Mouse (Mus musculus) stomach, postnatal 0 days (tissue): ENCODE measurements around the gene Pcolce2. TPM values are rescaled to one million over a fixed set of nuclear protein-coding genes. Genes with fewer than 3 reads are reported as not detected.

Experiments used
- ATAC-seq: fragments of 200-750 bp; cut with Nextera tagmentation; 2 replicates; pipeline ENCODE4 v1.8.0; 2017; ENCODE audit not compliant: low FRiP score, low TSS enrichment
- DNase-seq: peaks from one replicate; pipeline ENCODE4 v3.0.0-alpha.2; 2016; ENCODE audit warnings: low spot score
- H3K27ac ChIP-seq: fragments of 300-500 bp; sonication (generic); replicated peaks from 2 replicates; pipeline ENCODE4 v1.5.1; 2014; ENCODE audit warnings: mild to moderate bottlenecking, control low read depth
- H3K27me3 ChIP-seq: fragments of 300-500 bp; sonication (generic); 2 replicates; pipeline ENCODE4 v1.6.1; 2014; ENCODE audit warnings: low read length; ENCODE audit not compliant: control insufficient read depth, insufficient read depth
- H3K36me3 ChIP-seq: fragments of 300-500 bp; sonication (generic); 2 replicates; pipeline ENCODE4 v1.6.1; 2014; ENCODE audit warnings: low read length, mixed read lengths; ENCODE audit not compliant: control insufficient read depth, insufficient read depth
- H3K4me1 ChIP-seq: fragments of 300-500 bp; sonication (generic); replicated peaks from 2 replicates; pipeline ENCODE4 v1.6.1; 2014; ENCODE audit warnings: antibody characterized with exemption; ENCODE audit not compliant: control insufficient read depth, insufficient read depth
- H3K4me2 ChIP-seq: fragments of 300-500 bp; sonication (generic); replicated peaks from 2 replicates; pipeline ENCODE4 v1.6.1; 2014; ENCODE audit warnings: low read depth, mild to moderate bottlenecking, control low read depth, moderate library complexity
- H3K4me3 ChIP-seq: fragments of 300-500 bp; sonication (generic); 2 replicates; pipeline ENCODE4 v1.5.1; 2014; ENCODE audit warnings: low read depth, low read length, control low read depth
- H3K9ac ChIP-seq: fragments of 300-500 bp; sonication (generic); 2 replicates; pipeline ENCODE4 v1.6.1; 2014; ENCODE audit warnings: mild to moderate bottlenecking, low read length, control low read depth, mixed read lengths
- H3K9me3 ChIP-seq: fragments of 300-500 bp; sonication (generic); 2 replicates; pipeline ENCODE4 v1.6.1; 2016; ENCODE audit warnings: low read length; ENCODE audit not compliant: control insufficient read depth
- CTCF ChIP-seq: IDR thresholded peaks from 2 replicates; pipeline ENCODE4 v1.5.1; 2016; ENCODE audit warnings: antibody characterized with exemption, low read depth, mild to moderate bottlenecking, moderate library complexity
- EP300 ChIP-seq: optimal IDR thresholded peaks from 2 replicates; pipeline ENCODE3; 2016; ENCODE audit warnings: antibody characterized with exemption
- WGBS: fragments of 180-500 bp; shearing (Covaris S2); extraction: QIAGEN DNeasy Blood & Tissue Kit; methylation state at CpG from one replicate; pipeline ENCODE4 v1.1.7; 2014; 5-methylcytosine and 5-hydroxymethylcytosine counted together
- polyA plus RNA-seq: library from polyadenylated mRNA; unstranded; fragments of >200 nt; fragmentation: Nextera tagmentation; extraction: Ambion mirVana; gene quantifications from 2 replicates; pipeline ENCODE4 v1.2.1, GENCODE M21; 2015

Pcolce2 gene
- polyA plus RNA-seq, 1 experiment from 2014 or later: 0.21 TPM

DNA sequence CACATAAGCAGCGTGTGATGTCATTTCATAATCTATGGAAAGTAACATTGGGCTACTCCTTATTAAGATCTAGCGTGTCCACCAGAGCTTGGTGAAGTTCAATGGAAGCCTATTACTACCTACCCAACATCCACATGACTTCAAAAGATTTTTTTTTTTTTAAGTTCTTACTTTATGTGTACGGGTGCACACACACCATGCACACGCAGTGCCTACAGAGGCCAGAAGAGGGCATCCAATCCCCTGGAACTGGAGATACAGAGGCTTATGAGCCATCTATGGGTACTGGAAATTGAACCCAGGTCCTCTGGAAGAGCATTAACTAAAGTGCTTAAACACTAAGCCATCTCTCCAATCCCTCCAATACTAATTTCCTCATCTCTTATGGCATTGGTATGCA is 38.0 kb upstream of the Pcolce2 start:
- 84% methylated on average over 4 of the region's 4 CpGs for WGBS
- TF ChIP-seq EP300 (no peak), CTCF (peak; percentile 45)
- ATAC-seq: no peak
- Histone ChIP-seq H3K36me3 (no peaks in the 10 kb centered on the region), H3K4me1 (no peaks in the 10 kb centered on the region), H3K9ac (no peak overlapping the region), H3K27me3 (0 out of 2 replicates have a peak, but pooled peaks cover 3% of the 10 kb centered on the region), H3K4me3 (no peak overlapping the region), H3K9me3 (no peaks in the 10 kb centered on the region), H3K27ac (no peak overlapping the region), H3K4me2 (no peak overlapping the region)
- DNase-seq: no peak

DNA sequence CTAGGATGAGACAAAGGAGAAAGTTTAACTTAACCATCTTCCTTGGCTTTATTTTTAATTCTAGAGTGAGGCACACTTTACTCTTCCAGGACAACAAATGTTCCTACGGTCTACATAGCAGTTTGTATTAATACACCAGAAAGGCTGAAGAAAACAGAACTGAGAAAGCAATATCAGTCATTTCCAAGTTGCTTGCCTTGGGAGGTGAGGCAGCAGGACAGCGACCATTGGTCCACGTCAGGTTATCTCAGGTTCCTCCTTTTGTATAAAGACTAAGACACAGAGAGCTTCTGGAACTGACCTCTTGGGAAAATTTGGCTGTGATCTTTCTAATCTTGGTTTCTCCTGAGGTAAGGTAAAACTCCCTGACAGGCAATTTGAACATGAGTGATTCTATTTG is 34.6 kb upstream of the Pcolce2 start:
- ATAC-seq (no peak), DNase-seq (no peak)
- H3K4me2 ChIP-seq: no peak overlapping the region
- no peaks in the 10 kb centered on the region for H3K36me3 ChIP-seq
- no peak overlapping the region for H3K9ac ChIP-seq
- no peaks in the 10 kb centered on the region for H3K4me1 ChIP-seq
- no peaks in the 10 kb centered on the region for H3K27me3 ChIP-seq
- no peak overlapping the region for H3K27ac ChIP-seq
- TF ChIP-seq CTCF (no peak), EP300 (no peak)
- no peak overlapping the region for H3K4me3 ChIP-seq
- H3K9me3 ChIP-seq: no peaks in the 10 kb centered on the region
- 70% methylated on average over 3 of the region's 3 CpGs for WGBS

DNA sequence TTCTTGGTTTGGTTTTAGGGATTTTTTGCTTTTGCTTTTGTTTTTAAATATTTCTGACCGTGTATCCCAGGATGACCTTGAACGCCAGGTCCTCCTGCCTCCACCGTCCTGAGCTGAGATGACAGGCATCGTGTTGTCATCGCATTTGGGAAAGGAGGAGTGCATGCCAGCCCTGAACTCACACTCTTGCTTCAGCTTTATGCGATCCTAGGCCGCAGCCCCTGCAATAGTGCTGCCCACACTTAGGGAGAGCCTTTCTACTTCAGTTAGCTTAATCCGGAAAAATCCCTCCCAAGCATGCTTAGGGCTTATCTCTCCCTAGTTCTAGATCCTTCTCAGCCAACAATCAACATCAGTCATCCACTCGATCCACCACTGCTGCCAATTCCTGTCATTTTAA is 34.1 kb upstream of the Pcolce2 start:
- Histone ChIP-seq H3K27ac (no peak overlapping the region), H3K4me2 (no peak overlapping the region), H3K9ac (no peak overlapping the region), H3K4me1 (no peaks in the 10 kb centered on the region), H3K27me3 (no peaks in the 10 kb centered on the region), H3K9me3 (no peaks in the 10 kb centered on the region), H3K36me3 (no peaks in the 10 kb centered on the region), H3K4me3 (no peak overlapping the region)
- TF ChIP-seq EP300 (no peak), CTCF (no peak)
- ATAC-seq: no peak
- DNase-seq: no peak
- WGBS: 74% methylated on average over 9 of the region's 9 CpGs

DNA sequence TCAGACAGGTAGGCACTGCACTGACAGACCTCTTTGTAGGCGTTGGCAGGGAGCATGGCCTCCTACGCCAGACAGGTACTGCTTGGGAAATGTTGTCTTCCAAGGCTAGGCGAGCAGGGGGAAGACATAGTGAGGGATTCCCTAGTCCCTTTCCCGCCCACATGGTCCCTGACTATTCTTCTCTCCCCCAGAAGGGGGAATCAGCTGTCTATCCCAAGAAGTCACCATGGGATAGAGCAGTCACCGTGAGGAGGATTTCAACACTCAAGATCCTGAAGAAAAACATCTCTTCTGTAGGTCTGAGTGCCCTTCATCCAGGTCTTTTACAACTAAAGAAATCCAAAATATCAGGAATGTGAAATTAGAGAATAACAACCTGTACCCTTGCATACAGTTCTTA is 30.2 kb upstream of the Pcolce2 start:
- no peaks in the 10 kb centered on the region for H3K27me3 ChIP-seq
- no peaks in the 10 kb centered on the region for H3K9me3 ChIP-seq
- no peaks in the 10 kb centered on the region for H3K36me3 ChIP-seq
- H3K9ac ChIP-seq: no peak overlapping the region
- H3K4me1 ChIP-seq: no peaks in the 10 kb centered on the region
- H3K4me2 ChIP-seq: no peak overlapping the region
- TF ChIP-seq CTCF (peak; percentile 52), EP300 (no peak)
- ATAC-seq: no peak
- WGBS: 59% methylated on average over 5 of the region's 5 CpGs
- no peak overlapping the region for H3K27ac ChIP-seq
- H3K4me3 ChIP-seq: no peak overlapping the region
- no peak for DNase-seq

GRCm38 (mm10) chr9:95612246-95612768 is 25.1 kb upstream of the Pcolce2 start:
- H3K4me3 ChIP-seq: no peak overlapping the region
- ATAC-seq (no peak), DNase-seq (no peak)
- no peak overlapping the region for H3K9ac ChIP-seq
- H3K27me3 ChIP-seq: no peaks in the 10 kb centered on the region
- H3K9me3 ChIP-seq: no peaks in the 10 kb centered on the region
- H3K27ac ChIP-seq: no peak overlapping the region
- H3K4me1 ChIP-seq: no peaks in the 10 kb centered on the region
- 74% methylated on average over 8 of the region's 8 CpGs for WGBS
- no peak overlapping the region for H3K4me2 ChIP-seq
- no peaks in the 10 kb centered on the region for H3K36me3 ChIP-seq
- TF ChIP-seq EP300 (no peak), CTCF (no peak)

- H3K4me2 ChIP-seq: no peak overlapping the region
- DNase-seq (no peak), ATAC-seq (no peak)
Observed at GRCm38 (mm10) chr9:95613426-95614127, 23.8 kb upstream of the Pcolce2 start.

More at GRCm38 (mm10) chr9:95613426-95614127, 23.8 kb upstream of the Pcolce2 start:
- no peaks in the 10 kb centered on the region for H3K27me3 ChIP-seq
- 19% methylated on average over 9 of the region's 9 CpGs for WGBS
- H3K36me3 ChIP-seq: no peaks in the 10 kb centered on the region
- no peaks in the 10 kb centered on the region for H3K4me1 ChIP-seq
- H3K4me3 ChIP-seq: no peak overlapping the region
- no peak overlapping the region for H3K9ac ChIP-seq
- no peak overlapping the region for H3K27ac ChIP-seq
- TF ChIP-seq EP300 (no peak), CTCF (no peak)
- H3K9me3 ChIP-seq: no peaks in the 10 kb centered on the region
